Mouse (Mus musculus): ENCODE measurements around the gene Cpn1. TPM values are rescaled to one million over a fixed set of nuclear protein-coding genes. Genes with fewer than 3 reads are reported as not detected.

The Cpn1 gene
- 0.13 and 0.17 TPM in 2 replicates for total RNA-seq (2012; rRNA removed)
- 0.34 and 0.45 TPM in 2 replicates for total RNA-seq (2014; rRNA removed)
- 0.83 and 1.0 TPM in 2 replicates for polyA plus RNA-seq (2012; ENCODE audit: insufficient read length, low read depth)

GRCm38 (mm10) chr19:43986069-43986794 is at the start of gene Cpn1:
Cpn1 (minus strand) TSS chr19:43986556.
- dilution Hi-C loops (cut with MboI; ENCODE audit: extremely low pct_ligation_motif_present, extremely low pct_unique_long_range_greater_than_20kb, low sequenced_read_pairs) (no loop called here), in situ Hi-C loops (cut with MboI; ENCODE audit: low pct_ligation_motif_present, low pct_unique_long_range_greater_than_20kb, low sequenced_read_pairs) (no loop called here)
- no peak within 1 kb of the TSS for H3K4me3 ChIP-seq (replicated peaks in 1 of 3; ENCODE audit: low read depth in 2 of 3, low read length in 2 of 3, poor library complexity in 1 of 3)
- H3K4me1 ChIP-seq (ENCODE audit: control insufficient read depth in 1 of 2, insufficient read depth in 2 of 2): no peaks in the 10 kb centered on the region; a peak in 1 of 4 replicates
- H3K27me3 ChIP-seq (replicated peaks): peaks cover 1% of the 10 kb centered on the region
- no peaks in the 10 kb centered on the region for H3K79me2 ChIP-seq (replicated peaks; ENCODE audit: control insufficient read depth, extremely low read depth, insufficient read depth, poor library complexity, severe bottlenecking)
- H3K27ac ChIP-seq (ENCODE audit: insufficient read depth, low read depth): no peak within 1 kb of the TSS
- H3K9ac ChIP-seq (ENCODE audit: insufficient read depth, low read depth): no peak within 1 kb of the TSS
- H3K4me2 ChIP-seq (ENCODE audit: insufficient read depth, low read depth, poor library complexity, severe bottlenecking): no peak within 1 kb of the TSS
- DNase-seq (ENCODE audit: extremely low read depth): no peak
- TF ChIP-seq BHLHE40 (IDR thresholded peaks at IDR 0.05; ENCODE audit: low read depth, low read length) (no peak), POLR2A (IDR thresholded peaks at IDR 0.05; ENCODE audit: low read depth, low read length) (no peak), GABPA (IDR thresholded peaks at IDR 0.05; ENCODE audit: insufficient replicate concordance, low read depth, low read length) (no peak), CHD2 (IDR thresholded peaks at IDR 0.05; ENCODE audit: low read length) (no peak), ZC3H11A (IDR thresholded peaks at IDR 0.05; ENCODE audit: low read depth, low read length) (no peak), PAX5 (IDR thresholded peaks at IDR 0.05; ENCODE audit: low read length) (no peak), HCFC1 (IDR thresholded peaks at IDR 0.05; ENCODE audit: low read depth, low read length) (no peak), NRF1 (IDR thresholded peaks at IDR 0.05; ENCODE audit: low read depth, low read length) (no peak), JUN (IDR thresholded peaks at IDR 0.05; ENCODE audit: insufficient read depth, low read depth, low read length) (no peak), SMC3 (IDR thresholded peaks at IDR 0.05; ENCODE audit: low read depth, low read length) (no peak), ETS1 (conservative IDR thresholded peaks at IDR 0.05; ENCODE audit: low read depth, low read length) (no peak), MEF2A (IDR thresholded peaks at IDR 0.05; ENCODE audit: borderline replicate concordance, low read depth, low read length) (no peak), USF1 (IDR thresholded peaks at IDR 0.05; ENCODE audit: low read depth, low read length) (no peak), RCOR1 (conservative IDR thresholded peaks at IDR 0.05; ENCODE audit: low read depth, low read length) (no peak), E2F4 (IDR thresholded peaks at IDR 0.05; ENCODE audit: insufficient replicate concordance, low read depth, low read length) (no peak), CHD1 (IDR thresholded peaks at IDR 0.05; ENCODE audit: low read depth, low read length) (no peak), ELF1 (IDR thresholded peaks at IDR 0.05; ENCODE audit: low read depth, low read length) (no peak), JUND (conservative IDR thresholded peaks at IDR 0.05; ENCODE audit: low read depth, low read length) (no peak), MAFK (IDR thresholded peaks at IDR 0.05; ENCODE audit: insufficient replicate concordance, low read length) (no peak)
- H3K36me3 ChIP-seq (replicated peaks in 1 of 2; ENCODE audit: control insufficient read depth in 1 of 2, insufficient read depth in 1 of 2, low read length in 1 of 2): no peaks in the 10 kb centered on the region
- no peaks in the 10 kb centered on the region for H3K9me3 ChIP-seq (replicated peaks; ENCODE audit: low read length)

GRCm38 (mm10) chr19:44033396-44033795 is 47.0 kb upstream of the Cpn1 start:
- H3K27me3 ChIP-seq (replicated peaks): no peaks in the 10 kb centered on the region
- peaks cover 22 to 52% of the 10 kb centered on the region in 2 experiments for H3K36me3 ChIP-seq (replicated peaks in 1 of 2; ENCODE audit: control insufficient read depth in 1 of 2, insufficient read depth in 1 of 2, low read length in 1 of 2)
- in situ Hi-C loops (cut with MboI; ENCODE audit: low pct_ligation_motif_present, low pct_unique_long_range_greater_than_20kb, low sequenced_read_pairs) (no loop called here), dilution Hi-C loops (cut with MboI; ENCODE audit: extremely low pct_ligation_motif_present, extremely low pct_unique_long_range_greater_than_20kb, low sequenced_read_pairs) (no loop called here)
- no peak overlapping the region for H3K4me3 ChIP-seq (replicated peaks in 1 of 3; ENCODE audit: low read depth in 2 of 3, low read length in 2 of 3, poor library complexity in 1 of 3)
- no peak for TF ChIP-seq GABPA (IDR thresholded peaks at IDR 0.05; ENCODE audit: insufficient replicate concordance, low read depth, low read length)
- TF ChIP-seq POLR2AphosphoS2 (IDR thresholded peaks at IDR 0.05; ENCODE audit: low read depth, low read length): no peak
- TF ChIP-seq SIN3A (IDR thresholded peaks at IDR 0.05; ENCODE audit: low read length): no peak
- no peak for TF ChIP-seq BHLHE40 (IDR thresholded peaks at IDR 0.05; ENCODE audit: low read depth, low read length)
- TF ChIP-seq JUND (conservative IDR thresholded peaks at IDR 0.05; ENCODE audit: low read depth, low read length): no peak
- no peak for TF ChIP-seq TCF12 (IDR thresholded peaks at IDR 0.05; ENCODE audit: low read depth, low read length)
- no peak overlapping the region for H3K9ac ChIP-seq (ENCODE audit: insufficient read depth, low read depth)
- H3K4me1 ChIP-seq (ENCODE audit: control insufficient read depth in 1 of 2, insufficient read depth in 2 of 2): peaks cover 0 to 10% of the 10 kb centered on the region in 2 experiments; a peak in 1 of 4 replicates
- H3K79me2 ChIP-seq (replicated peaks; ENCODE audit: control insufficient read depth, extremely low read depth, insufficient read depth, poor library complexity, severe bottlenecking): no peaks in the 10 kb centered on the region
- no peak overlapping the region for H3K27ac ChIP-seq (ENCODE audit: insufficient read depth, low read depth)
- H3K4me2 ChIP-seq (ENCODE audit: insufficient read depth, low read depth, poor library complexity, severe bottlenecking): no peak overlapping the region
- DNase-seq (ENCODE audit: extremely low read depth): no peak
- H3K9me3 ChIP-seq (replicated peaks; ENCODE audit: low read length): no peaks in the 10 kb centered on the region

Measured in CH12.LX (cell line).